Mouse (Mus musculus) heart, embryonic 11.5 days (tissue): ENCODE results near the gene Gimap7. TPM values are rescaled to one million over a fixed set of nuclear protein-coding genes. Genes with fewer than 3 reads are reported as not detected.
A peak's percentile ranks its signal among the peaks of the same experiment; 100 is the strongest.

ENCODE experiments used
- ATAC-seq: fragments of 200-750 bp; cut with Nextera tagmentation; replicated peaks from 2 replicates; pipeline ENCODE4 v1.8.0; 2017; ENCODE audit warnings: moderate library complexity; ENCODE audit not compliant: insufficient number of reproducible peaks, low FRiP score, low TSS enrichment
- H3K27ac ChIP-seq: fragments of 300-500 bp; sonication (generic); 2 replicates; pipeline ENCODE4 v1.5.1; 2014; ENCODE audit warnings: mild to moderate bottlenecking, low read depth, low read length
- H3K27me3 ChIP-seq: fragments of 300-500 bp; sonication (generic); 2 replicates; pipeline ENCODE4 v1.6.1; 2014; ENCODE audit warnings: mild to moderate bottlenecking, low read length, mixed read lengths; ENCODE audit not compliant: control insufficient read depth, insufficient read depth
- H3K36me3 ChIP-seq: fragments of 300-500 bp; sonication (generic); 2 replicates; pipeline ENCODE4 v1.6.1; 2014; ENCODE audit warnings: mild to moderate bottlenecking, low read length, moderate library complexity, mixed read lengths; ENCODE audit not compliant: control insufficient read depth, insufficient read depth
- H3K4me1 ChIP-seq: fragments of 300-500 bp; sonication (generic); 2 replicates; pipeline ENCODE4 v1.6.1; 2014; ENCODE audit warnings: low read length; ENCODE audit not compliant: control insufficient read depth, insufficient read depth
- H3K4me2 ChIP-seq: fragments of 300-500 bp; sonication (generic); 2 replicates; pipeline ENCODE4 v1.6.1; 2014; ENCODE audit warnings: mild to moderate bottlenecking, moderate library complexity
- H3K4me3 ChIP-seq: fragments of 300-500 bp; sonication (generic); 2 replicates; pipeline ENCODE4 v1.5.1; 2014; ENCODE audit warnings: low read depth, low read length
- H3K9ac ChIP-seq: fragments of 300-500 bp; sonication (generic); 2 replicates; pipeline ENCODE4 v1.6.1; 2014; ENCODE audit warnings: mild to moderate bottlenecking, low read depth, low read length, moderate library complexity
- H3K9me3 ChIP-seq: fragments of 300-500 bp; sonication (generic); replicated peaks from 2 replicates; pipeline ENCODE4 v1.6.1; 2016; ENCODE audit warnings: low read length; ENCODE audit not compliant: control insufficient read depth
- WGBS: fragments of 180-500 bp; shearing (Covaris S2); extraction: QIAGEN DNeasy Blood & Tissue Kit; methylation state at CpG from one replicate; pipeline ENCODE4 v1.1.7; 2014; ENCODE audit not compliant: insufficient replicate concordance; 5-methylcytosine and 5-hydroxymethylcytosine counted together
- polyA plus RNA-seq: library from polyadenylated mRNA; unstranded; fragments of >200 nt; fragmentation: Nextera tagmentation; extraction: Ambion mirVana; gene quantifications from 2 replicates; pipeline ENCODE4 v1.2.1, GENCODE M21; 2014

The Gimap7 gene
- polyA plus RNA-seq: not detected in 2 replicates

DNA sequence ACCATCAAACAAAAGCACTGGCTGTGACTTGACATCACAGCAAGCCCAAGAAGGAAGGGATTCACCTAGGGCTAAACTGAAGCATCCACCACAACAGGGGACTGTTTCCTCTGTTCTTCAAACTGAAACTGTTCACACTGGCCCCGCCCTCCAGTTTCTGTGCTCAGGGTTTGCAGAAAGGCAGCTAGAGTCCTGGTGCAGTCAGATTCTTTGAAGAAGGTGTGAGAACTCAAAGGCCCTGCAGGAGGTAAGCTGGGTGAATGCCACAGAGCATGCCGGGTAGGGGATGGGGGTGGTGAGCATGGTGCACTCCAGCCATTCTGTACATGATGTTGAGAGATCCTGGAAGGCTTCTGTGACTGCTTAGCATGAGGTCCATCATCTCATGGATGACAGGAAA lies at the start of gene Gimap7, which contains the start of gene Gm28053:
Gene Gimap7 (plus strand): TSS at position 167 of the 400 bp plus-strand sequence.
Gene Gm28053 (plus strand): TSS at position 153 of the 400 bp plus-strand sequence.
- H3K27ac ChIP-seq: no peak within 1 kb of the TSS
- no peak for ATAC-seq
- H3K9me3 ChIP-seq: no peaks in the 10 kb centered on the region
- no peak within 1 kb of the TSS for H3K4me3 ChIP-seq
- H3K4me2 ChIP-seq: no peak within 1 kb of the TSS
- no peaks in the 10 kb centered on the region for H3K4me1 ChIP-seq
- no peaks in the 10 kb centered on the region for H3K27me3 ChIP-seq
- WGBS: 47% methylated on average over 2 of the region's 2 CpGs
- no peak within 1 kb of the TSS for H3K9ac ChIP-seq
- no peaks in the 10 kb centered on the region for H3K36me3 ChIP-seq

DNA sequence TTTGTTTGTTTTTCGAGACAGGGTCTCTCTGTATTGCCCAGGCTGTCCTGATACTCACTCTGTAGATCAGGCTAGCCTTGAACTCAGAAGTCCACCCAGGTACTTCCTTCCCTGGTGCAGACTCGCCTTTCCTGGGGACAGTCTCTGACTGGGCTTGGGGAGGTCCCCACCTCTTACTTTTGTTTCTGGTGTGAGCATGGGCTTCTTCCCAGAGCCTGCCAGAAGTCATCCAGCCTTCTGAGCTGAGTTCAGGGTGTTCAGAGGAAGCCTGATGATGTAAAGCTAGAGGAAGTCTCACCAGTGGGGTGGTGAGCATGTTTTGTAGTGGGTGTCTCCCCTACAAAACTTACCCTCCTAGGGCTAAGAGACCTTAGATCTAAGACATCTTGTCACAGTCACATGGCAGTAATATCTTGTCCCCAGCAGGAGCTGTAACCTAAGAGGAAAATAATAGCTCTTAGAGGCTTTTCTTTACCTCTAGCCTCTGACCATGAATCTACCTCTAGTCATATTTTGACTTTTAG lies 48.9 kb upstream of the Gimap7 start:
- Histone ChIP-seq H3K27me3 (no peaks in the 10 kb centered on the region), H3K4me1 (no peaks in the 10 kb centered on the region), H3K36me3 (no peaks in the 10 kb centered on the region), H3K9me3 (no peaks in the 10 kb centered on the region), H3K9ac (no peak overlapping the region), H3K27ac (no peak overlapping the region), H3K4me2 (no peak overlapping the region), H3K4me3 (no peak overlapping the region)
- 61% methylated on average over 2 of the region's 2 CpGs for WGBS
- no peak for ATAC-seq

DNA sequence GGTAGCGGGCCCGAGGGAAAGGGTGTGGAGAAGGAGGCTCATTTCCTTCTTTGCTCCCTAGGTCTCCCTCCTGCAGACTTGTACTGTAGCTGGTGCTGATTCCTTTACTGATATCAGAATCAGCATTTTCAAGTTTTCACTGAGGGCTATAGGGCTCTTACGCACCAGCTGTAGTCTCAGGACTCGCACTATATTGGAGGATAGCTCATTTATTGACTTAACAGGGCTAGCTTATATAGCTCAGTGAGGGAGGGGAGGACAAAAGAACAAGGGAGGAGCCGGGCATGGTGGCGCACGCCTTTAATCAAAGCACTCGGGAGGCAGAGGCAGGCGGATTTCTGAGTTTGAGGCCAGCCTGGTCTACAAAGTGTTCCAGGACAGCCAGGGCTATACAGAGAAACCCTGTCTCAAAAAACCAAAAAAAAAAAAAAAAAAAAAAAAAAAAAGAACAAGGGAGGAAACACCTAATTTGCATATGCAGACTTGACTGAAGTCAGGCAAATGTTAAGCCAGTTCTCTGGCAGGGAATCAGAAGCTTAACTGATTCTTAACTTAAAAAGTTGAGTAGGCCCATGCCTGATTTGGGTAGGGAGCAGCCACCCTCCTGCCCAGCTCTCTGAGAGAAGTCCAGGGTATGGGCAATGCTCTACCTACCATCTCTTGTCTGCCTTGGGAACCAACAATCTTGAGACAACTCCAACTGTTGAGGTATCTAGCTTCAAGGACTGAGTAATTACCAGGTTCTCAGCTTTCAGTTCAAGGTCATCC lies 43.9 kb upstream of the Gimap7 start:
- Histone ChIP-seq H3K4me1 (no peaks in the 10 kb centered on the region), H3K27ac (no peak overlapping the region), H3K36me3 (no peaks in the 10 kb centered on the region), H3K4me3 (no peak overlapping the region), H3K9ac (no peak overlapping the region), H3K9me3 (no peaks in the 10 kb centered on the region), H3K27me3 (no peaks in the 10 kb centered on the region), H3K4me2 (no peak overlapping the region)
- no peak for ATAC-seq
- 91% methylated on average over 9 of the region's 9 CpGs for WGBS

DNA sequence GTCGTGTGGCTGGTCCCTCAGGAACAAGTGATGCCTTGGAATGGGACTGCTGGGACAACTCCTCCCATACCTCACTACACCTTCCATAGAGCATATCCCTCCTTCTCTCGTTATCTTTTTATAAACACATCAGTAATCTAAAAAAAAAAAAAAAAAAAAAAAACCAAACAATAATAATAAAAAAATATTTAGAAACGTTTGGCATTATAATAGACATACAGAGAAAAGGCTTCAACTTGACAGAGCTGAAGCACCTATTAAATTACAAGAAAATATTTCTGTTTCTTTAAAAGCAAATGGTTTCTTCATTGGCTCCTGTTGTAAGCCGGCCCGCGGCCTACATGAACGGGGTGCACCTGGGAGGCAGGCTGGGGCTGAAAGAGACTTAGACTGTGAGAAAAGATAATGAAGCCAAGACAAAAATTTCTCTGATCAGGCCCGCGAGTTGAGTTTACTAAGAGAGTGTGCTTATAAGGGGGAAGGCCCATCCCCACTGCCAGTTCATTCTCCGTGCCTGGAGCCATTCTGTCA lies 43.0 kb upstream of the Gimap7 start:
- H3K27ac ChIP-seq: no peak overlapping the region
- no peak for ATAC-seq

DNA sequence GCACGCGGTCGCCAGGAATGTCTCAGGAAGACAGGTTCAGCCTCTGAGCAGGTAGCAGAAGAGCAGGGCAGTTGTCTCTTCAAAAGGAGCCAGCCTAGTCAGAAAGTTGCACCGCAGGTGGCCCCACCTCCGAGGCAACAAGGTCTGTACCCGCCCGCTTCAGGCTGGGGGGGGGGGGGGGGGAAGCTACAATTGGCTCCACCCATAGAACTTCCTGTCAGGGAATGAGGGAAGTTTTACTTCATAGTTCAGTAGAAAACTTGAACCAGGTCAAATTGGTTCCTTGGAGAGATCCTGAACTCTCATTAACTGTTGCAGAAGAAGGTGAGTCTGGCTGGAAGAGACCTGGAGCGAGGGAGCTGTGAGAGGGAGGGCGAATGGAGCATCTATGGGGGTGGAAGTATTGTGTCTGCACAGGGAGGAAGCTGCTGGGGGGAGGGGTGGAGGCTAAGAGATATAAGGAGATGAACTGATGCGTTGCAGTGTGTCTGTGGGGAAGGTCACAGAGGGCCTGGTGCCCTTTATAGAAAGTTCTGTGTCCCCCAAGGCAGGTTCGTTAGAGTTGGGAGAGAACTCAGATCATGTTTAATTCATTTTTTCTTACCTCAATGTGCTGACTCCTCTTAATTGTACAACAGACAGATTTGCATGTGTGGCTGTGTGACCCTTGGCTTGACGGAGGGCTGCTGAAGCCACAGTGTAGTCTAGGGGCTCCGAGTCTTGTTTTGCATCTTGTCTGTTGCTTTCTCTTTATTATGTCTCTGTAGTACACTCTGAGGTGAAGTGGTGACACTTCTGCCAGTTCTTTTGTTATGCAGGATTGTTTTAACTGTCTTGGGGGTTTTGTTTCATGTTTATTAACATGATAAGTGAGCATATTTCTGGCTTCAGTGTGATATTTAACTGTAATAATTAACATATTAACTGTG lies 42.2 kb upstream of the Gimap7 start, which contains the start of gene Gimap9:
Gene Gimap9 (plus strand): TSS at position 199 of the 929 bp plus-strand sequence.
- Histone ChIP-seq H3K36me3 (no peaks in the 10 kb centered on the region), H3K4me1 (no peaks in the 10 kb centered on the region), H3K4me2 (peak within 1 kb of the TSS; percentile 59), H3K9ac (peak within 1 kb of the TSS; percentile 56), H3K27me3 (no peaks in the 10 kb centered on the region), H3K9me3 (no peaks in the 10 kb centered on the region), H3K27ac (no peak within 1 kb of the TSS), H3K4me3 (peak within 1 kb of the TSS; percentile 37)
- 26% methylated on average over 13 of the region's 13 CpGs for WGBS
- ATAC-seq: no peak

More for the DNA sequence above, 43.0 kb upstream of the Gimap7 start:
- WGBS: 41% methylated on average over 10 of the region's 10 CpGs
- Histone ChIP-seq H3K4me1 (no peaks in the 10 kb centered on the region), H3K36me3 (no peaks in the 10 kb centered on the region), H3K4me3 (peak overlapping the region; percentile 37; the same call in 1 of the 2 replicates), H3K9me3 (no peaks in the 10 kb centered on the region), H3K9ac (peak overlapping the region; percentile 54; the same call in 1 of the 2 replicates), H3K27me3 (no peaks in the 10 kb centered on the region), H3K4me2 (peak overlapping the region; percentile 59)

DNA sequence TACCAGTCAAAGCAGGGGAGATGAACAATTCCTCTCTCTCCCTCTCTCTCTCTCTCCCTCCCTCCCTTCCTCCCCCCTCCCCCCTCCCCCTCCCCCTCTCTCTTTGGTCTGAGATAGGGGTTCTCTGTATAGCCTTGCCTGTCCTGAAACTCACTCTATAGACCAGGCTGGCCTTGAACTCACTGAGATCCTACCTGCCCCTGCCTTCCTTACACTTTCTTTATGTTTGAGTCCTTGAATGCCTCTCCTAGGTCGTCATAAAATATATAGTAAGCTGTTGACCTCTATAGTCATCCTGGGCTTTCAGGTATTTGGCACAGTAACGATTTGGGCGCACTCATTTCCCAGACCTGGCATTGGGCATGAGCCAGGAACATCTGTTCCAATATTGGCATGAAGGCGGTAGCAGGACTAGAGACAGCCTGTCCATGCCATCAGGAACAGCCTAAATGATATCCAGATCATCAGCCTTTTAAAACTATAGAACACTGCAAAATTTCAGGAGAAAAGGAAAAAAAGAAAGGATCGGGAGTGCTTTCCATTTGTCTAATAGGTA lies 41.5 kb upstream of the Gimap7 start:
- Histone ChIP-seq H3K4me3 (peak overlapping the region; percentile 37; the same call in 1 of the 2 replicates), H3K9me3 (no peaks in the 10 kb centered on the region), H3K9ac (no peak overlapping the region), H3K27me3 (no peaks in the 10 kb centered on the region), H3K36me3 (no peaks in the 10 kb centered on the region), H3K27ac (no peak overlapping the region), H3K4me1 (no peaks in the 10 kb centered on the region), H3K4me2 (peak overlapping the region; percentile 59; the same call in 1 of the 2 replicates)
- 79% methylated on average over 5 of the region's 5 CpGs for WGBS
- ATAC-seq: no peak

DNA sequence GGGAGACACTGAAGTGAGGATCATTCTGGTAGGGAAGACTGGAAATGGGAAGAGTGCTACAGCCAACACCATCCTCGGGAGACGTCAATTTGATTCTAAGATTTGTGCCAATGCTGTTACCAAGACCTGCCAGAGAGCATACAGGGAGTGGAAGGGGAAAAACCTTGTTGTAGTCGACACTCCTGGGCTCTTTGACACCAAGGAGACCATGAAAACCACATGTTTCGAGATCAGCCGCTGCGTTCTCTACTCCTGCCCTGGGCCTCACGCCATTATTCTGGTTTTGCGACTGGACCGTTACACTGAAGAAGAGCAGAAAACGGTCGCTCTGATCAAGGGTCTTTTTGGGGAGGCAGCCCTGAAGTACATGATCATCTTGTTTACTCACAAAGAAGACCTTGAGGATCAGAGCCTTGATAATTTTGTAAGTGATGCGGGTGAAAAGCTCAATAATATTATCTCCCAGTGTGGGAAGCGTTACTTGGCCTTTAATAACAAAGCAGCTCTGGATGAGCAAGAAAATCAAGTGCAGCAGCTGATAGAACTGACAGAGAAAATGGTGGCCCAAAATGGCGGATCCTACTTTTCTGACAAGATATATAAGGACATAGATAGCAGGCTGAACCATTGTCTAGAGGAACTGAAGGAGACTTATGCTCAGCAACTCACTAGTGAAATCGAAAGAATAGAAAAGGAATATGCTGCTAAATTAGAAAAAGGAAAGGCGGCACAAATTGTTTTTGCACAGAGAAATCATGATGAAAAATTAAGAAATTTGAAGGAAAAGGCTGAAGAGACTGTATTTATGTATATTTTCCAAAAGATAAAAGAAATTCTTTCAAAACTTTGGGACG lies 40.7 kb upstream of the Gimap7 start:
- 89% methylated on average over 17 of the region's 17 CpGs for whole genome bisulfite sequencing
- Histone ChIP-seq H3K4me2 (no peak overlapping the region), H3K9me3 (no peaks in the 10 kb centered on the region), H3K27ac (no peak overlapping the region), H3K4me3 (no peak overlapping the region), H3K27me3 (no peaks in the 10 kb centered on the region), H3K9ac (no peak overlapping the region), H3K36me3 (no peaks in the 10 kb centered on the region), H3K4me1 (no peaks in the 10 kb centered on the region)
- no peak for ATAC-seq
